Mouse (Mus musculus) midbrain, embryonic 15.5 days (tissue): ENCODE results near the gene Xrcc5. TPM values are rescaled to one million over a fixed set of nuclear protein-coding genes. Genes with fewer than 3 reads are reported as not detected.
A peak's percentile ranks its signal among the peaks of the same experiment; 100 is the strongest.

Source experiments
- ATAC-seq: fragments of 200-750 bp; cut with Nextera tagmentation; replicated peaks from 2 replicates; pipeline ENCODE4 v1.8.0; 2017; ENCODE audit warnings: moderate TSS enrichment
- H3K27ac ChIP-seq: fragments of 300-500 bp; sonication (generic); 2 replicates; pipeline ENCODE4 v1.5.1; 2015; ENCODE audit warnings: mild to moderate bottlenecking, inconsistent platforms
- H3K27me3 ChIP-seq: fragments of 300-500 bp; sonication (generic); replicated peaks from 2 replicates; pipeline ENCODE4 v1.6.1; 2015; ENCODE audit warnings: inconsistent platforms
- H3K36me3 ChIP-seq: fragments of 300-500 bp; sonication (generic); replicated peaks from 2 replicates; pipeline ENCODE4 v1.6.1; 2015; ENCODE audit warnings: inconsistent platforms
- H3K4me1 ChIP-seq: fragments of 300-500 bp; sonication (generic); 2 replicates; pipeline ENCODE4 v1.6.1; 2015; ENCODE audit warnings: inconsistent platforms
- H3K4me2 ChIP-seq: fragments of 300-500 bp; sonication (generic); 2 replicates; pipeline ENCODE4 v1.6.1; 2015; ENCODE audit warnings: inconsistent platforms, mild to moderate bottlenecking, moderate library complexity
- H3K4me3 ChIP-seq: fragments of 300-500 bp; sonication (generic); 2 replicates; pipeline ENCODE4 v1.5.1; 2015; ENCODE audit warnings: mild to moderate bottlenecking, inconsistent platforms
- H3K9ac ChIP-seq: fragments of 300-500 bp; sonication (generic); 2 replicates; pipeline ENCODE4 v1.6.1; 2015; ENCODE audit warnings: mild to moderate bottlenecking, inconsistent platforms
- H3K9me3 ChIP-seq: fragments of 300-500 bp; sonication (generic); 2 replicates; pipeline ENCODE4 v1.6.1; 2016; ENCODE audit warnings: inconsistent platforms
- WGBS: fragments of 180-500 bp; shearing (Covaris S2); methylation state at CpG from one replicate; pipeline ENCODE4 v1.1.7; 2015; ENCODE audit warnings: mixed read lengths; 5-methylcytosine and 5-hydroxymethylcytosine counted together
- polyA plus RNA-seq: library from polyadenylated mRNA; unstranded; fragments of >200 nt; fragmentation: Nextera tagmentation; extraction: Ambion mirVana; gene quantifications from 2 replicates; pipeline ENCODE4 v1.2.1, GENCODE M21; 2015

Xrcc5 gene
- polyA plus RNA-seq, 1 experiment from 2014 or later: 16.1 TPM

- peaks cover 4% of the 10 kb centered on the region; the same call in 1 of the 2 replicates for H3K36me3 ChIP-seq
Observed at GRCm38 (mm10) chr1:72293869-72294663, 13.2 kb upstream of the Xrcc5 start.

GRCm38 (mm10) chr1:72295746-72296145 is 11.5 kb upstream of the Xrcc5 start:
- Histone ChIP-seq H3K27me3 (no peaks in the 10 kb centered on the region), H3K27ac (no peak overlapping the region), H3K4me1 (no peaks in the 10 kb centered on the region), H3K4me3 (no peak overlapping the region), H3K9ac (no peak overlapping the region), H3K36me3 (peaks cover 11% of the 10 kb centered on the region; the same call in 1 of the 2 replicates), H3K9me3 (no peaks in the 10 kb centered on the region), H3K4me2 (no peak overlapping the region)
- ATAC-seq: no peak
- WGBS: 86% methylated on average over 8 of the region's 8 CpGs

More at GRCm38 (mm10) chr1:72293869-72294663, 13.2 kb upstream of the Xrcc5 start:
- no peaks in the 10 kb centered on the region for H3K4me1 ChIP-seq
- H3K27me3 ChIP-seq: no peaks in the 10 kb centered on the region
- H3K9ac ChIP-seq: no peak overlapping the region
- no peak overlapping the region for H3K4me2 ChIP-seq
- WGBS: 76% methylated on average over 4 of the region's 4 CpGs
- no peak overlapping the region for H3K4me3 ChIP-seq
- no peak overlapping the region for H3K27ac ChIP-seq
- H3K9me3 ChIP-seq: no peaks in the 10 kb centered on the region
- no peak for ATAC-seq

GRCm38 (mm10) chr1:72301845-72302244 is 5.4 kb upstream of the Xrcc5 start:
- Histone ChIP-seq H3K9me3 (no peaks in the 10 kb centered on the region), H3K4me3 (no peak overlapping the region), H3K9ac (no peak overlapping the region), H3K36me3 (peaks cover 14% of the 10 kb centered on the region; the same call in 1 of the 2 replicates), H3K4me1 (no peaks in the 10 kb centered on the region), H3K27me3 (no peaks in the 10 kb centered on the region), H3K4me2 (no peak overlapping the region), H3K27ac (no peak overlapping the region)
- ATAC-seq: no peak
- WGBS: 88% methylated on average over 1 of the region's 1 CpGs

DNA sequence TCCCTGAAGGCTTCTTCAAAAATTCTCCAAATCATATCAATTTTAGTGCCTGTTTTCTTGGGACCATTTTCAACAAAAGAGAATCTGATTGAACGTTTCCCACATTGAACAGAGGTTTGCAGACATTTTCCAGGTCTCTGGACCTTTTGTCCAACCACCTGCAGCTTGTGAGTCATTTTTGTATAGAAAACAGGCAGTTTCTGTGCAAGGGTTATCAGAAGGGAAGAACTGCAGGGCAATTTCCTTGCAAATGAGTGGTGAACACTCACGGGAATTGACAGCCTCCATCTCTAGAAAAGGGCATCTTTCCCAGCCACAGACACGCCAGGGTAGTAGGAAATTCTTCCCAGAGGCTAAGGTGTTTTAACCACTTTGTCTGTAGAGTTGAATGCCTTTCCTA is 980 bp upstream of the Xrcc5 start:
- 47% methylated on average over 3 of the region's 3 CpGs for WGBS
- H3K4me1 ChIP-seq: peaks cover 6% of the 10 kb centered on the region
- peak overlapping the region; percentile 94; the same call in 1 of the 2 replicates for H3K27ac ChIP-seq
- H3K4me3 ChIP-seq: no peak overlapping the region
- peaks cover 2% of the 10 kb centered on the region; the same call in 1 of the 2 replicates for H3K36me3 ChIP-seq
- no peak for ATAC-seq
- H3K9me3 ChIP-seq: no peaks in the 10 kb centered on the region
- no peak overlapping the region for H3K9ac ChIP-seq
- no peaks in the 10 kb centered on the region for H3K27me3 ChIP-seq
- peak overlapping the region; percentile 62 for H3K4me2 ChIP-seq

DNA sequence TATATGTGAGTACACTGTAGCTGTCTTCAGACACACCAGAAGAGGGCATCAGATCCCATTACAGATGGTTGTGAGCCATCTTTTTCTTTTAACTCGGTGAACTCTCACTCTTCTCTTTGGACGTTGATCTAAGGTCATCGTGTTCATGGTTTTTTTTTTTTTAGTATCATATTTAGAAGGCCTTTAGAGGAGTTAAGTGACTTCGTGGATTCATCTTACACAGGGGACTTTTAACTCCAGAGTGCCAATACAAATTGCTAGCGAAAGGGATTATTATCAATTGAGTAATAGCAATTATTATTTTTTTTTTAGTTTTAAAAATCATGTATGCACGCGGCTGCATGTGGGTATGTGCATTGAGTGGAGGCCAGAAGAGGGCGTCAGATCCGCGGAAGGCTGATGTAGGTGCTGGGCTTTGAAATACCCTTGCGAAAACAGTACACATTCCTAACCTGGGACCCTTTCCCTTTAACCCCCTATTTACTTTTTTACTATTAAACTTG is 491 bp upstream of the Xrcc5 start:
- 3% methylated on average over 11 of the region's 11 CpGs for WGBS
- H3K4me1 ChIP-seq: peaks cover 6% of the 10 kb centered on the region

DNA sequence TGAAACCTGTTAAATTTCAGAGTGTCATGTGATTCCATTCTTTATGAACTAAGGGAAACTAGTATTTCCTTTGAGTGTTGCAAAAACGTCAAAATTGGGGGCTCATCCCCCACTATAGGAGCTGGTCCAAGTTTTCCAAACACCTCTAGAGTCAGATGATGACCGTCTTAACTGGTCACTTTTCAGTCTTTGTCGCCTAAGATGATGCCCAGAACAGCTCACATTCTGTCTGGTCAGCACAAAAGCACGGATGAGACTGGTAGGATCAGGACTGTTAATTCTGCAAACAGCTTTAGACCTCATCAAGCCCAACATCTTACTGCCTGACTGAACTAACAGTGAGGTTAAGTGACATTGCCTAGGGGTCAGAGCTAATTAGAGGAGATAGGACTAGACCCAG is 1.7 kb downstream of the Xrcc5 start:
- no peak overlapping the region for H3K4me2 ChIP-seq
- ATAC-seq: no peak
- H3K27me3 ChIP-seq: no peaks in the 10 kb centered on the region
- H3K4me1 ChIP-seq: peaks cover 6% of the 10 kb centered on the region
- H3K4me3 ChIP-seq: no peak overlapping the region
- no peak overlapping the region for H3K9ac ChIP-seq
- 65% methylated on average over 4 of the region's 4 CpGs for WGBS
- no peaks in the 10 kb centered on the region for H3K36me3 ChIP-seq
- no peaks in the 10 kb centered on the region for H3K9me3 ChIP-seq
- H3K27ac ChIP-seq: no peak overlapping the region

More for the DNA sequence above, 491 bp upstream of the Xrcc5 start:
- H3K4me3 ChIP-seq: peak overlapping the region; percentile 73
- peak overlapping the region; percentile 94 for H3K27ac ChIP-seq
- H3K27me3 ChIP-seq: no peaks in the 10 kb centered on the region
- no peaks in the 10 kb centered on the region for H3K36me3 ChIP-seq
- ATAC-seq: peak; percentile 90
- H3K4me2 ChIP-seq: peak overlapping the region; percentile 62
- no peaks in the 10 kb centered on the region for H3K9me3 ChIP-seq
- peak overlapping the region; percentile 68 for H3K9ac ChIP-seq

DNA sequence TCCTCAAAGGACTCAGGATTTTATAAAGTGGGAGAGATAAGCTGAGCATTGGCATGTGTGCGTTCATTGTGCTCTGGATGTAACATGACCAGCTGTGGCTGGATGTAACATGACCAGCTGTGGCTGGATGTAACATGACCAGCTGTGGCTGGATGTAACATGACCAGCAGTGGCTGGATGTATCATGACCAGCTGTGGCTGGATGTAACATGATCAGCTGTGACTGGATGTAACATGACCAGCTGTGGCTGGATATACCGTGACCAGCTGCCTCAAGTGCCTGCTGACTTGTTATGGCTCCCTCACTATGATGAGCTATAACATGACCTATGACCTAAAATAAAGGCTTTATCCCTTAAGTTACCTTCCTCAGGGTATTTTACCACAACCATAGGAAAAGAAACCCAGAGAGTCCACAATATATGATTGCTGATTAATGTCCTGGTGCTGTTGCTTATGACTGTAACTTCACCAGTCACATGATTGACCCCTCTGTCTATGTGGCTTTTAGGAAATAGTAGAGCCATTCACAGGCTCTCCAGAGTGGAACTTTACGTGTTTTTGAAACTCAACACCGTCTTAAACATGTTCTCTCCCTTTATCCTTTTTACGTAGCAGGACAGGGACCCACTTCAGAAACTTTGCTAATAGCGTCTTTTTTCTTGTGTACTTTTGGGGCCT is 2.7 kb downstream of the Xrcc5 start:
- Histone ChIP-seq H3K9me3 (no peaks in the 10 kb centered on the region), H3K27me3 (no peaks in the 10 kb centered on the region), H3K9ac (no peak overlapping the region; the same call in 1 of the 2 replicates), H3K4me3 (no peak overlapping the region), H3K27ac (no peak overlapping the region), H3K4me2 (no peak overlapping the region), H3K36me3 (no peaks in the 10 kb centered on the region), H3K4me1 (peaks cover 6% of the 10 kb centered on the region)
- WGBS: 58% methylated on average over 6 of the region's 6 CpGs
- ATAC-seq: no peak

DNA sequence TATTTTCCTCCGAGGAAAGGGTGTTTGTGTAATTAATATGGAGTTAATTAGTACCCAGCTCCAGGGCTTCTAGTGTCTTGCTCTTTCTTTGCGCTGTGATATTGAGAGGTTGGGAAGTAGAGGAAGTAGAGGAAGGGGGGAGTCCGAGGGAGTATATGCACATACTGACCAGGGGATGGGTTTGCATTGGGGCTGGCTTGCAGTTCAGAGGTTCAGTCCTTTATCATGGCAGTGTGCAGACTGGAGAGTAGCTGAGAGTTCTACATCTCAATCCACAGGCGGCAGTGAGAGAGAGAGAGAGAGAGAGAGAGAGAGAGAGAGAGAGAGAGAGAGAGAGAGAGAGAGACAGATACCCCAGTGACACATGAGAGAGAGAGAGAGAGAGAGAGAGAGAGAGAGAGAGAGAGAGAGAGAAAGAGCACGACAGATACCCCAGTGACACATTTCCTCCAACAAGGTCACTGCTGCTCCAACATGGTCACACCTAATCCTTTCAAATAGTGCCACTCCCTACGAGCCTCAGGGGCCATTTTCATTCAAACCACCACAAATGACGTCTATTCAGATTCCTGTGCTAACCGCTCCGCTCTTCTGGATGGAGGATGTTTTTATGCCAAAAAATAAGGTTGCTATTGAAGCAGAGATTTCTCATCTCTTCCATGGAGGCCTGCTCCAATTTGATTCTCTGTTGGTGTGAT is 5.6 kb downstream of the Xrcc5 start:
- H3K4me1 ChIP-seq: peaks cover 6% of the 10 kb centered on the region
- no peak overlapping the region for H3K4me2 ChIP-seq
- H3K9me3 ChIP-seq: no peaks in the 10 kb centered on the region
- no peaks in the 10 kb centered on the region for H3K27me3 ChIP-seq
- ATAC-seq: no peak
- H3K4me3 ChIP-seq: no peak overlapping the region
- H3K9ac ChIP-seq: no peak overlapping the region
- H3K27ac ChIP-seq: no peak overlapping the region
- no peaks in the 10 kb centered on the region for H3K36me3 ChIP-seq
- 87% methylated on average over 9 of the region's 9 CpGs for WGBS

GRCm38 (mm10) chr1:72313399-72314039 is 6.3 kb downstream of the Xrcc5 start:
- H3K4me3 ChIP-seq: no peak overlapping the region
- H3K9ac ChIP-seq: no peak overlapping the region
- no peak for ATAC-seq
- H3K27me3 ChIP-seq: no peaks in the 10 kb centered on the region
- H3K27ac ChIP-seq: no peak overlapping the region
- no peaks in the 10 kb centered on the region for H3K9me3 ChIP-seq
- H3K36me3 ChIP-seq: no peaks in the 10 kb centered on the region
- 75% methylated on average over 5 of the region's 5 CpGs for WGBS
- H3K4me2 ChIP-seq: no peak overlapping the region
- no peaks in the 10 kb centered on the region for H3K4me1 ChIP-seq

- no peak overlapping the region for H3K4me2 ChIP-seq
- H3K9me3 ChIP-seq: no peaks in the 10 kb centered on the region
- no peak for ATAC-seq
- H3K9ac ChIP-seq: no peak overlapping the region
- H3K4me1 ChIP-seq: no peaks in the 10 kb centered on the region
- no peak overlapping the region for H3K27ac ChIP-seq
- WGBS: 93% methylated on average over 4 of the region's 4 CpGs
- H3K36me3 ChIP-seq: no peaks in the 10 kb centered on the region
- no peak overlapping the region for H3K4me3 ChIP-seq
- H3K27me3 ChIP-seq: no peaks in the 10 kb centered on the region
Observed at GRCm38 (mm10) chr1:72315447-72315846, 8.2 kb downstream of the Xrcc5 start.

- Histone ChIP-seq H3K27me3 (no peaks in the 10 kb centered on the region), H3K4me3 (no peak overlapping the region), H3K4me2 (no peak overlapping the region), H3K9ac (no peak overlapping the region), H3K4me1 (no peaks in the 10 kb centered on the region), H3K27ac (no peak overlapping the region), H3K36me3 (no peaks in the 10 kb centered on the region), H3K9me3 (no peaks in the 10 kb centered on the region)
- ATAC-seq: 0 out of 2 replicates have a peak, but pooled peaks have one; percentile 33
- 62% methylated on average over 8 of the region's 8 CpGs for WGBS
Observed at GRCm38 (mm10) chr1:72316409-72316808, 9.2 kb downstream of the Xrcc5 start.

DNA sequence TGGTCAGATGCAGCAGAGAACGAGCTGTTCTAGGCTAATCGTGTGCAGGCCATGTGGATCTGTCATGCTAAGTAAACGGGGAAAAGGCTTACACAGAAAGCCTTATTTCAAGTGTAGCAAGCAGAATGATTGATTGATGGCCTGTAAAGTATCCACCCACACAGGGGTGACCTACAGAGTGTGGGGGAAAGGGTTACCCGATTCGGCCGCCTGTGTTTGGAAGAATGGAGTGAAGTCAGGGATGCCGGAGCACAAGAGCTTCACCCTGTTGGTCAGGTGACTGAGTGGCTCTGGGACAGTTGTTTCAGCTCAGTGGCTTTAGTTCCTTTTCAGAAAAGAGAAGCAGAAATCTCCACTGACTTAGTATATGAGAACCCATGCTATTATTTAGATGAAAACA is 9.7 kb downstream of the Xrcc5 start:
- 86% methylated on average over 7 of the region's 7 CpGs for WGBS
- H3K27ac ChIP-seq: no peak overlapping the region
- H3K4me2 ChIP-seq: no peak overlapping the region
- H3K4me3 ChIP-seq: no peak overlapping the region
- H3K9me3 ChIP-seq: no peaks in the 10 kb centered on the region
- no peaks in the 10 kb centered on the region for H3K27me3 ChIP-seq
- no peaks in the 10 kb centered on the region for H3K4me1 ChIP-seq
- no peak for ATAC-seq
- H3K9ac ChIP-seq: no peak overlapping the region
- no peaks in the 10 kb centered on the region for H3K36me3 ChIP-seq
